Mouse (Mus musculus): ENCODE measurements around the gene Blcap.
"Not testable (repeated sequence)": the region's sequence is repeated elsewhere in the genome, so short reads cannot be mapped to it uniquely, and the experiment has no call there.

Gene Blcap

DNA sequence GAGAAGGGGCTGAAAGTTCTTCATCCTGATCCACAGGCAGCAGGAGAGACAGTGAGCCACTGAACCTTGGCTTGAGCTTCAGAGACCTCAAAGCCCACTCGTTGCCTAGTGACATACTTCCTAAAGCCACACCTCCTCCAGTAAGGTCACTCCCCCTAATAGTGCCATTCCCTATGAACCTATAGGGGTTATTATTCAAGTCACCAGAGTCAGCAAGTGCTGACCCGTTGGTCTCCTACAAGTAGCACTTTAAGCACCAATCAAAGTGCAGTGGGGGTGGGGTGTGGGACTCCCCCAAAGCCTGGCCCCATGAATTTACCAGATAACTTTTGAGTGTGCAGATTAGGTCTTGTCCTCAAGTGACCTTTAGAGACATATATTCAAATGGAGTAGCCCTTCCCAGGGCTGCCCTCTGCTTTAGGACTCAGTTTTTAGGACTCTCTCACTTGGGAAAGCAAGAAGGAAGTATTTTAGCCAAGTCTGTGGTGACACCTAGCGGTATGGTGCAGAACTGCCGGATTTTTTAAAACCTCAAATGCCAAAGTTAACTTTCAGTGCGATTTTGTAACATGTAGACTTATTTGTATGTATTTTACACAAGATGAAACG lies at the start of gene Blcap:
Blcap (minus strand) TSS at position 51 of the 609 bp plus-strand sequence.
- DNase-seq (ENCODE audit: low read depth, low spot score), result peak; percentile 75

GRCm38 (mm10) chr2:157618393-157618792 lies 47.3 kb upstream of the Blcap start:
- no peak for DNase-seq (ENCODE audit: low read depth, low spot score)

GRCm38 (mm10) chr2:157613997-157614396 lies 42.9 kb upstream of the Blcap start:
- DNase-seq (ENCODE audit: low read depth, low spot score), result peak; percentile 5

- no peak for DNase-seq (ENCODE audit: low read depth, low spot score)
Measured at GRCm38 (mm10) chr2:157611735-157612134, 40.7 kb upstream of the Blcap start.

GRCm38 (mm10) chr2:157607542-157608236 lies 36.6 kb upstream of the Blcap start:
- DNase-seq (ENCODE audit: low read depth, low spot score), result no peak

DNA sequence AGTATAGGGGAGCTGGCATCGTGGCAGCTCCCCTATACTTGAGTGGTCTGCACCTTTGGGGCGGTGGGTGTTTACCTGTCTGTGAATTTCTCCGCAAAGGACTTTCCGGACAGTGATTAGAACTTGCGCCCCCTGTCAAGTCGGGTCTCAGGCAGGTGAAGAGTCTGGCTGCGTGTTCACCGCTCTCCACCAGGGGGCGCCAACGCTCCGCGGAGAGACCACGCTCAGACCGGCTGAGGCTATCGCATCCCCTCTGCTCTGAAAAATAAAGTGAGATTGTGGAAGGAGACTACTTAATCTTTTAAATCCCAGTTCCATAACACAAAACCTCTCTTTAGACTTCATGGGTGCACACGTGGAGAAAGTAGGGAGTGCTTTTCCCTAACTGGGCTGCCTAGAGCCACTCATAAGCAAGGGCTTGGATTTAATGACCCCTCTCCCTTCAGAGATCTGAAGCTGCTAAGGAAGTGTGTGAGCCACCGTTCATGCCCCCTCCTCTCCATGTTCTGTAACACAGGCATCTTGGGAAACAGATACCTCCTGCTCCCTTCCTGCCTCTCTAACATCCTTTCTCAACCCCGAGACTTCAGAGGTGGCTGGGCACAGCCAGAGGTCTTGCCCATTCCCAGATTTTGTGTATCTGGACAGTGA lies 34.1 kb upstream of the Blcap start:
- peak; percentile 82 for DNase-seq (ENCODE audit: low read depth, low spot score)

- DNase-seq (ENCODE audit: low read depth, low spot score), result no peak
Measured at GRCm38 (mm10) chr2:157601435-157601839, 30.4 kb upstream of the Blcap start.

DNA sequence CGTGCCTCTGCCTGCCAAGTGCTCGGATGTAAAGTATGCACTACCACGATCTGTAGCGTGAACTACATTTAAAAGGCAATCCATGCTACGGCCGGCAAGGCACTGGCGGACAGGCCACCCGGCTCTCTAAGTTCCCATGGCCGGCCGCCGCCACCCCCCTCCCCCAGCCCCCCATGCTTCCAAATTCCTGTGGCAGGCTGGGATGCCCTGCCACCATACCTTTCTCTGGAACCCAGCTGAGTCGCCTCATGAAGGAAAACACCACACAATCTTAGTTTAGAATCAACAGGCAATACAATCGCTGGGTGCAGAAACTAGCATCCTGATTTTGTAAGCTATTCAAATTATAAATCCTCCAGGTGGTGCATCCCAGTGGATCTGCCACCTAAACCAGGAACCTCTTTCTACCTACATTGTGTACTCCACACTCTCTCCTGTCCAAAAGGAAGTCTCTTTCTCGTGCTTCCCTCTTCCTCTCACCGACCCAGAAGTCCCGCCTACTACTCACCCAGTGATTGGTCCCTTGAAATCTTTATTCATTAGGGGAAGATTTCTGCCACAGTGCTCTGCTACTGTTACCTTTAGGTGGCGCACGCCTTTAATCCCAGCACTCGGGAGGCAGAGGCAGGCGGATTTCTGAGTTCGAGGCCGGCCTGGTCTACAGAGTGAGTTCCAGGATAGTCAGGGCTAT lies 25.9 kb upstream of the Blcap start:
- DNase-seq (ENCODE audit: low read depth, low spot score), result peak; percentile 47

GRCm38 (mm10) chr2:157585351-157585750 lies 14.3 kb upstream of the Blcap start:
- DNase-seq (ENCODE audit: low read depth, low spot score), result not testable (repeated sequence)

DNA sequence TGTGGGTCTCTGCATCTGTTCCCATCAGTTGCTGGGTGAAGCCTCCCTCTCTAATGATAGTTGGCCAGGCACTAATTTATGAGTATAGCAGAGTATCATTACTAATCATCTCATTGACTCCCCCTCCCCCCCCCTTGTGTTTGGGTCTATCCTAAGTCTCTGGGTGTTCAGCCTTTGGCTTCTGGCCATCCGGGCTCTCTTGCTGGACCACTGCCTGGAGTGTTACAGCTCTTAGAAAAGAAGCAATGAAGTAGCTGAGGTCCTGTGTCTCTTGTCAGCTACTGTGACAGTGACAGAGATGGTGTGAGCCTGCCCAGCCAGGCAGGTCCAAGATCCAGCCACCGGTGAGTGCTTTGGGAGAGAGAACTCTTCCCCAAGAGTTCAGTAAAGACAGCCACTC lies 1.7 kb upstream of the Blcap start:
- no peak for DNase-seq (ENCODE audit: low read depth, low spot score)

DNA sequence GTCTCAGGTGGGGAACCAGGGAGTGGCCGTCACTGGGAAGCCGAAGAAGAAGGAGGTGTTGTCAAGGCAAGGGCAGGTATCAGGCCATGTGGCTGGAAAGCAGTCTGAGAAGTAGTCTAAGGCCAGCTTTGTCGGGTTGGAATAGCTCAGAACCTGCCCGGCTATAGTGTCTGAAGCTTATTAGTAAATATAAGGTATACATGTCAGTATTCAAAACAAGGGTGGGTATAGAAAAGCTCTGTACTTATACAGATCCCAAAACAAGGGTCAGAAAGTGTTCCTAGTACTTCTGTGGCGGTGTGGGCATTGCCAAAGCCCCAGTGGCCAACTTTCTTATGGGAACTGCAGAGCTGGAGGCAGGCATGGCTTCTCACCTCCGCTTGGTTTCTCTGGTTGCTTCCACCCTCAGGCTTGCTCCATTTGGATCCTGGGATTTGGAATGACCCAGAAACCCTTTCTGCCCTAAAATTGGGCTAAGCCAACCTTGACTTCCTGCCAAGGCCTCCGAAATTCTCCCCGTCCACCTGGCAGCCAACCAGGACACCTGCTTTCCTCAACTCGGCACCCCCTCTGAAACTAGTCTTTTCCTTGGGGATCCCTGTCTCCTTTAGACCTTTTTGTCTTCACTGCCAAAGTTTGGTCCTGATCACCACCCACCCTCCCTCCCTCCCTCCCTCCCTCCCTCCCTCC lies 1.1 kb downstream of the Blcap start:
- no peak for DNase-seq (ENCODE audit: low read depth, low spot score)

- no peak for DNase-seq (ENCODE audit: low read depth, low spot score)
Measured at GRCm38 (mm10) chr2:157568881-157569280, 2.2 kb downstream of the Blcap start.

GRCm38 (mm10) chr2:157567235-157567961 lies 3.7 kb downstream of the Blcap start:
- peak; percentile 52 for DNase-seq (ENCODE audit: low read depth, low spot score)

GRCm38 (mm10) chr2:157566260-157566952 lies 4.7 kb downstream of the Blcap start:
- DNase-seq (ENCODE audit: low read depth, low spot score), result peak; percentile 92

DNA sequence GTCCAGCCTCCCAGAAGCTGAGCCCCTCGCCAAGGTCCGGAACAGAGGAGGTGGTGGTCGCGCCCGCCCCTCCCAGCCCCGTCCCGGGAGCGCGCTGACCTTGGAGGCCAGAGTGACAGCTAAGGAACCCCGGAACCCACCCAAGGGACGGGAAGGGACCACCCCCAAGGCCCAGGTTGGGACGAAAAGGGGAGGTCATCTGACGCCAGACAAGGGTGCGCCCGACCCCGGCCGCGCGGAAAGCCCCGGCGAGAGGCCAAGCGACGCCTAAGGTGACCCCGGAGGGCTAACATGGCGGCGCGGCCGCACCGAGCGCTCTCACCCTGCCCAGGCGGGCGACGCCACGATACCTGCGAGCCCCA lies 5.2 kb downstream of the Blcap start:
- DNase-seq (ENCODE audit: low read depth, low spot score), result no peak

GRCm38 (mm10) chr2:157565446-157565845 lies 5.6 kb downstream of the Blcap start:
- DNase-seq (ENCODE audit: low read depth, low spot score), result peak; percentile 26

DNA sequence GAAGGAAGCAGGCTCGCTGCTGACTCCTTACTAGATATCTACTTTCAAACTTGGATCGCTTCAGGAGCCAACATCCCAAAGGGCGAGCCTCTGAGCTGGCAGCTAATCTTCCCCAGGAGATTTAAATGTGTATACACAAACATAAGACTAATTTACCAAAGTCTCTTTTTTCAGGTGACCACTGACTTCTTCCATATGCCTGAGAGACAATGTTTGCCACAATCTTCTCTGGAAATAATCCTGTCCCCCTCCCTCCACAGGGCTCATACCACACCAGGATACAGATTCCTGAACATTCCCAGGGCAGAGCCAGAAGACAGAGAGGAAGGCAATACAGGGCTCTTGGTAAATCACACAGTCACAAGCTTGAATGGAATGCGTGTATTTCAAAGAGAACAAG lies 6.4 kb downstream of the Blcap start:
- no peak for DNase-seq (ENCODE audit: low read depth, low spot score)

DNA sequence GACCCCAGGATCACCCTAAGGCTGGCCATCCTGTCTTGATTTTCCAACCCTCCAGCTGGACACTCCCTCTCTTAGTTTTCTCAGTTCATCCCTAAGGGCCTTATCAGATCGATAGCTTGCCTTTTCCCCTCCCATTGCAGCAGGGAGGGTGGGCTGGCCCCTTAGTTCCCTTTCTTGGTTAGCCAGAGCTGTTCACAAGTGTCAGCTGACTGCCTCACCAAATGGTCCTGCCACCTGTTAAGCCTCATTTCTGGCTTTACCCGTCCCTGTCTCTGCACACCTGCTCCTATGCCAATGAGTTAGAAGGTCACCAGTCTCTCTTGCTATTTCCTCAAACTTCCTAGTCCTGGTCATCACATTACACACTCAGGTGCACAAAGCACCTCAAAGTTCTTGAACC lies 8.0 kb downstream of the Blcap start:
- DNase-seq (ENCODE audit: low read depth, low spot score), result no peak

DNA sequence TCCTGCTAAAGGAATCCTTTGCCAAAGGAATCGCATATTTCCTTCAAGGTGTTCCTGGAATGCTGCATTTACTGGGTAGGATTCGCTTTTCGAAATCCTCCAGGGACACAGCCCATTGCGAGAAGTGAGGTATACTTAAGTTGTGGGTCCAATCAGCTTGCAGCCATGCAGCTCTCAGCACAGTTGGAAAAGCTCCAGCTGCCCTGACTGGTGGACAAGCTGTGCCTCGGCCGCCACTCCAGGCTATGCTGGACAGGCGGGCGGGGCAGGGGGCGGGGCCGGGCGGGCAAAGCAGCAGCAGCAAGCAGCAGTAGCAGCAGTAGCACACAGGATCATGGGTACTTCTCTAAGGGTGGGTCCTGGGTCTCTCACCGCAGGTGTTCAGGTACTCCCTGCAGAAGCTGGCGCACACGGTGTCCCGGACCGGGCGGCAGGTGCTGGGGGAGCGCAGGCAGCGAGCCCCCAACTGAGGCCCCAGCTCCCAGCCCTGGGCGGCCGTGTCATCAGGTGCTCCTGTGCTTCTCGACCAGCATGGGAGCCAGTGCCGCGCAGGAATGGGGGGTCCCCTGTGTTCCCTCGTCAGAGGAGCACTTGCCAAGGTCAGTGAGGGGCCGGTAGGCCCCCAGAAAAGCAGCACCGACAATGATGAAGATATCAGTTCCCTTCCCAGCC lies 9.8 kb downstream of the Blcap start:
- no peak for DNase-seq (ENCODE audit: low read depth, low spot score)

- DNase-seq (ENCODE audit: low read depth, low spot score), result no peak
Measured at GRCm38 (mm10) chr2:157560302-157560701, 10.8 kb downstream of the Blcap start.

Data from CD4-positive, CD25-positive, alpha-beta regulatory T cell, adult 2 months (primary cell).